Mouse (Mus musculus) A20 (cell line): ENCODE results near the gene Map4k4.

Source experiments
- DNase-seq: peaks from one replicate; pipeline ENCODE4 v3.0.0-alpha.2; 2011; ENCODE audit warnings: low read depth, low spot score

The Map4k4 gene

GRCm38 (mm10) chr1:39962840-39963239 lies 62.1 kb downstream of the Map4k4 start:
- DNase-seq = no peak

GRCm38 (mm10) chr1:39963821-39964220 lies 63.1 kb downstream of the Map4k4 start:
- no peak for DNase-seq

DNA sequence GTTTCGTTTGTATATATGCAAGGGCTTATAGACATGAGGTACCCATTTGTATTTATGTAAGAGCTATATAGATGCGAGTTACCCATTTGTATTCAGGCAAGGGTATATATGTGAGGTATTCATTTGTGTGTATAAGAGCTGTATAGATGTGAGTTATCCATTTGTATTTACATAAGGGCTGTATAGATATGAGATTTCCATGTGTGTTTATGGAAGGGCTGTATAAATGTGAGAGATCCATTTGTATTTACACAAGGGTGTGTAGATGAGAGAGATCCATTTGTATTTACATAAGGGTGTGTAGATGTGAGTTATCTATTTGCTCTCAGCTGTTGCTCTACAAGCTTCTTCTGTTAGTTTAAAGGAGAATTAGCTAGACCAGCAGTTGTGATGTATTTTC lies 63.7 kb downstream of the Map4k4 start:
- no peak for DNase-seq

DNA sequence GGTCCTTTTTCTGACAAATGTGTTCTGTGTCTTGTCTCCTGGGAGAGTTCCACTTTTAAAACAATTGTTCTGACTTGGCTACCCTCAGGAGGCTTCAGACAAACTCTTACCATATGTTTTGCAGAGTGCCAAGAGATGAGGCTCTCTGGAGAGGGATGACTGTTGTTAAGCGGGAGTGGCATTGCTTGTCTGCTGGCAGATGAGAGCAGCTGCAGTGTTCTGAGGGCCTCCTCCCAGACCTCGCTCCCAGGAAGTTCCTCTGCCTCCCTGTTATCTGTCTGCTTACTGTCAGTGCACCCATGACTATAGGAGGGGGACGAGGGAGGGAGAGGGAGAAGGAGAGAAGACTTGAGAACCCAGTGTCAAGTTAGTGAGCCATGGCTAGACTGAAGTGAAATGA lies 64.7 kb downstream of the Map4k4 start:
- no peak for DNase-seq

- peak; percentile 65 for DNase-seq
Observed at GRCm38 (mm10) chr1:39968999-39969398, 68.3 kb downstream of the Map4k4 start.

DNA sequence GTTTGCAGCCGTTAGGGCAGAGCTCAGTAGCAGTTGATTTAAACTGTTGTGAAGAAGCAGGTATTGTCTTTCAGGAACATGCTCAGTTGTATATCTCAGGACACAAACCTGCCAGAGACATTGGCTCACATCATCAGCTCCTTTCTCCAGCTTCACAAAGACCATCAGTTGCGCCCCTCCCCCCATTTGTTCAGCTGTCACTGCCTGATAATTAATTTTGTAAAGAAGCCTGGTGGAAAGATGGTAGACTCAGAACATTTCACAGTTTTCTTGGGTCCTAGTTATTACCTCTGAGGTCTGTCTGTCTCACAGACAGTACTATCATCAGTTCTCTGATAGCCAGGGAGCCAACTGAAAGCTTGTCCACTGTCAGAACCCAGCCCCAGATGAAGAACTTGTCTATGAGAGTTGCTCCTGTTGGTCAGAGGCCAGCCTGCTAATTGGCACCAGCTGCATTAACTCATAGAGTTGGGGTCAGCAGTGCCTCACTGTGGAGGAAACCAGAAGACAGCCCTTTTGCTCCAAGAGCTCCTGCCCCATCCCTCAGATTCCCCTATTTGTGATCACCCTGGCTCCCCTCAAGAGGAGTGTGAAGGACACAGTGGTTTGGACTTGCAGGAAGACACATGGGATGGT lies 69.2 kb downstream of the Map4k4 start:
- no peak for DNase-seq

DNA sequence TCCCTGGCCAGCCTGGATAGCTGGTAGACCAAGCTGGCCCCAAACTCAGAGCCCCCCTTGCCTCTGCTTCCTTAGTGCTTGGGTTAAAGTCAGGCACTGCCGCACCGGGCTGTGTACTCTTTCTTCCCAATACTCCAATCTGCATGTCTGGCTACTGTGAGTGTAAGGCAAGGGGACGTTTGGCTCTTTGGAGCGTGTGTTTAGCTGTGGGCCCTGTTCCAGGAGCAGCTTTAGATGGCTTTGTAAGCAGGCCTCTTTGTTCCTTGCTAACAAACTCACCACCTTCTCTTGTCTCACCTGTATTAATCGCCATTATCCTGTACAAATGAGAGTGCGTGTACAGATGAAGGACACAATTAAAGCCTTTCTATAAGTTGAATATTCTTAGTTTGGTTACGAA lies 71.7 kb downstream of the Map4k4 start:
- DNase-seq = no peak

DNA sequence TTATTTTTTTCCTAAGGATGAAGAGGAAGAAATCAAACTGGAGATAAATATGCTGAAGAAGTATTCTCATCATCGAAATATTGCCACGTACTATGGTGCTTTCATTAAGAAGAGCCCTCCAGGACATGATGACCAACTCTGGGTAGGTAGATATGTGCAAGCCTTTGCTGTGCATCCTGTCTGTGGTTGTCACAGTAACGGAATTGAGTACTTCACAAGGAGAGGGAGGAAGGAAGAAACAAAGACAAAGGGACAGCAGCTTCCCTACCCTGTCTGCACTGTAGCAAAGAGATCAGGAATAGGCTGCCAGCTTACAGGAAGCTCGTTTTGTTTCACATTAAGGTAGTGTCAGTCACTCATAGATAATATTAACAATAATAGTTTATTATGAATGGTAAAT lies 73.2 kb downstream of the Map4k4 start:
- DNase-seq = no peak

DNA sequence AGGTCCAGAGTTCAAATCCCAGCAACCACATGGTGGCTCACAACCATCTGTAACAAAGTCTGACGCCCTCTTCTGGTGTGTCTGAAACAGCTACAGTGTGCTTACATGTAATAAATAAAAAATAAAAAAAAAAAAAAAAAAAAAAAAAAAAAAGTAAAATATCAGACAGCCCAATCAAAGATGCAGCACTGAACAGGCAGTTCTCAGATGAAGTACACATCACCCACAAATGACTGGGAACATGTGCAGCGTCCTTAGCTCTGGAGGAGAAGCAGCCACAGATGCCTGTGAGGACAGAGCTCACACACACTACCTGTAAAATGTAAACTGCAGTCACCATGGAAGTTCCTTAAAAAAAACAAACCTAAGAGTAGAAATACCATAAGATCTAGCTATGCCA lies 74.3 kb downstream of the Map4k4 start:
- DNase-seq = no peak

DNA sequence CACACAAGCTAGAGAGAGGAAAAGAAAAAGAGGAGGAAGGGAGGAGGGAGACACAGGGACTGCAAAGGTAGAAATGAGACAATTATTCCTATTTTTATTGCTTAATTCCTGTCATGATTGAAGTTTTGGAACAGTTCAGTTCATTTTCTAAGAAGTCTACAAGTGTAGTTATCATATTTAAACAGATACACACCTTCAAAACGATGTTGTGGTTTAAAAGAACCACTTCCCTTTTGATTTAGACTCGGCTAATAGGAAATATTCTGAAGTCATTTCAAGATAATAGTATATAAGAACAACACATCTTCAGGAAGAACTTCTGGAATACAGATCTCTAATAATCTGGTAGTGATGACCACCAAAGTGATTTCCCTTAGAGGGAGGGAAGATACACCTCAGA lies 75.4 kb downstream of the Map4k4 start:
- DNase-seq = no peak

DNA sequence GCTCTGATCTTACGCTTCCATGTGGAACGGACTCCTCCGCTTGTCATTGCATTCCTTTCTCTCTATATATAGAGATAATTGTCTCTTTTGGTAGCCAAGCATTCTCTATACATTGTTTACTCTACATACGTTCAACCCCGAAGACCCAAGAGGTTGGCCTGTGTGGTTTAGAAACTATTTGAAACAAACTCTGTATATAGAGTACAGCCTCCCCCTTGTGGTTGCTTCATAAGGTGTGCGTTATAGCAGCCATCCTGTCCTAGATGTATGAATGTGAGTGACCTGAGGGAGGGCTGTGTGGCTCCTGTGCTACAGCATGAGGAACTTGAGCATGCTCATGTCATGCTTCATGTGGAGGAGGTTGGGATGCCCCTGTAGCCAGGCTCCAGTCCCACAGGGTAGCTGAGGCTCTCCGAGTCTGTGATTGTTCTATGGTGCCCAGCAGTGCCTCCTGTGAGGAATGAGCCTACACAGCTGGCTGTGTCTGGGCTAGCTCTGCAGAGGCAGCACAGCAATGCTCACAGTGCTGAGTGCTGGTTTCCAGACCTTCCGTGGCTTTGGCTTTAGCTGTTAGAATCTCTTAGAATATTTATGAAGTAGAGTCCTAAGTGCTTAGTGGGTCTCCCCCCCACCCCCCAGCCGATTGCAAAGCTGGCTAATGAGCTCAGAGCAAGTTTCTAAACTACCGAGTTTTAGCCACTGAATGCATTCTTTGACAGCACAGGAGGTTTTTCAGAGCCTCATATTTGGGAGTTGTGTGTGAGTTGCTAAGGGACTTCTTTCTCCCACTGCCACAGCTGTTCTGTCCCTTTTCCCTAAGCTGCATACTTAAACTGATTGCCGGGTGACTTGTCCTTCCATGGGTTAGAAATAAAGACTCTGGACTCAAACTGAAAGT lies 76.4 kb downstream of the Map4k4 start:
- DNase-seq = peak; percentile 25

- peak; percentile 21 for DNase-seq
Observed at GRCm38 (mm10) chr1:39978781-39979486, 78.2 kb downstream of the Map4k4 start.

DNA sequence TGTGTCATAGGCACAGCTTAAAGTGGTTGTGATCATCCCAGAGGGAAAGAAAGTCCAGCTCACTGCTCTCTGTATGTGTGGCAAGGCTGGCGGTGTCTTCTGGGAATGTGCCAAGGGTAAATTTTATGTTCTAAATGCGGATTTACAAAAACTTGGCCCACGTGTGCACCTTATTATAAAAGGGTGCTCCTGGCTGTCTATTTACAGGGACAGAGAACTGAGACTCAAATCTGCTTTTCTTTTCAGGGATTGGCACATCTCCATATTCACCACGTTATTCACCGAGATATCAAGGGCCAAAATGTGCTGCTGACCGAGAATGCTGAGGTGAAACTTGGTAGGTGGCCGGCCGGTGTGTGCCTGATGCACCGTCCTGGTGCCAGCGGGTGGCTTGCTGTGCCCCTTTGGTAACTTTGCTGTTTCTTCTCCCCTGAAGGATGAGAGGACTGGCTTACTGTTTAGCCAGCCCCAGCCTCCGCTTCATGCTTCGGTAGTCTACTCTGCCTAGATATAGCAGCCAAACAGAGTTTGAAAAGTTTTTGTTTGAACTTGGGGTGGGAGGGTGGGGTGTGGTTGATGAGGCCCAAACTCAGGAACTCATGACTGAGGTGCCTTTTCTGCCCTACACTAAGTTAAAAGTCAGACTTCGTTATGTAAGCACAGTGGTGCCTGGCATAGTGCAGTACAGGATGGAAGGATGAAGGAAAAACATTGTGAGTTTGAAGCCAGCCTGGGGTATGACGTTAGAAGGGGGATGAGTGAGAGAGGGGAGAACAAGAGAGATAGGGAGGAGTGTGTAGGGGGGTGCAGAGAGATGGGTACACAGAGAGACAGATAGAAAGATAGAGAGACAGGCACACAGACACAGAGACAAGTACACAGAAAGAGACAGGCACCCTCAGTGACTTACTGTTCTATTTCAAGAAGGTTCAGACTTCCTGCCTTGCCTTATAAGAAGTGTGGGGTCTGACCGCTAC lies 79.9 kb downstream of the Map4k4 start:
- DNase-seq = no peak

DNA sequence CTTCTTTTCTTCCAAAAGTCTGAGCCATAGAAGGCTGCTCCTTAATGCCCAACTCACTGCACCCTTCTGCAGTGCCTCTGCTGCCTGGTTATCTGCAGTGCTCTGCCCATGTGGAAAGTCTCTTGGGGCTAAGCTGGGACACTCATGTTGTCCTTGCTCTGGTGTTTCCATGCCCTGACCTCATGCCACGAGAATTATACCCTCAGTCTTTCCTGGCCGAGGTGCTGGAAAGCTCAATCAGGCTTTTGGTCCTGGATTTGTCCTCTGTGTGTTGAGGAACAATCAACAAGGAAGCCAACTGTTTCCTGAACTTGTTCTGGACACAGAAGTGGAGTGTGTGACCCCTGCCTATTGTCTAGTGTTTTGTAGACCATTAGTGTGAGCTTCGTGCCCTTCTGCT lies 81.3 kb downstream of the Map4k4 start:
- no peak for DNase-seq

DNA sequence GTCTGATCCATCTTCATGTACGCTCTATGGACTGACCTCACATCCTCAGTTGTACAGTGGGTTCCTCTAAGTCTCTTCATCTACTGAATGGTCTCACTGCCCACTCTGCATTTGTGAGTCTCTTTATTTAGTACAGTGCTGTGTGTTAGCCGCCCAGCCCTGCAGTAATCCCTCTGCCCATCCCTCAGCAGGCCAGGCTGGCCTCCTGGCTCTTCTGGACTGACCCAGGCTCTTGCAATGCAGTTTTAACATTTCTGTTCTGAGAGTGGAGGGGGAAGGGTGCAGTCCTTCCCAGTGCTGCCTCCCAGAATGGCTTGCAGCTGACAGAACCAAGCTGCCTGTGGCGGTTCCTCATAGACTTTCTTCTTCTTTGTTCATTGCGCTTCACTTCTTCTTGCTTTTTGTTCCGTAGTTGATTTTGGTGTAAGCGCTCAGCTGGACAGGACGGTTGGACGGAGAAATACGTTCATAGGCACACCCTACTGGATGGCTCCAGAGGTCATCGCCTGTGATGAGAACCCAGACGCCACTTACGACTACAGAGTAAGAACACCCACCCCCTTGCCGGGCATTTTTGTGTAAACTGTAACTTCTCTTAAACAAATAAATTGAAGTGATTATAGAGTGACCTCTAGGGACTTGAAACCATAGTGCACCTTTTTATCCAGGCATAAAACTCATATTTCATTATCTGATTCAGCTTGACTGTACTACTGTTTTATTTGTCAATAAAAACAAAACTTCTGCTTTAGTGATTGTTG lies 82.2 kb downstream of the Map4k4 start:
- peak; percentile 36 for DNase-seq

GRCm38 (mm10) chr1:39984331-39984730 lies 83.6 kb downstream of the Map4k4 start:
- DNase-seq = no peak

GRCm38 (mm10) chr1:39986820-39987219 lies 86.1 kb downstream of the Map4k4 start:
- no peak for DNase-seq

DNA sequence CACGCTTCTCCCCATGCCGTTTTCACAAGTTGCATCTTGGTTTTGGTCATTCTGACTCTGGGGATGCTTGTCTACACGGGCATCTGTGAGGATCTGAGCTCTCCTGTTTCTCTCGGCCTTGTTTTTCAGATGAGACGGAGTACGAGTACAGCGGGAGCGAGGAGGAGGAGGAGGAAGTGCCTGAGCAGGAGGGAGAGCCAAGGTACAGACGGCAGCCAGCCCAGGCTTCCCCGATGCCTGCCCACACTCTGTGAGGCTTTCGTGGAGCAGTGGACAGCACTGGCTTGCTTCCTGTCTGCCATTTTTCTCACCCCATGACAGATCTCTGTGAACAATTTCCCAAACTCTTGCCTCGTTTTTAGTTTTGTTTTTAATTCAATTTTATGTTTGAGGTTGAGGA lies 88.1 kb downstream of the Map4k4 start:
- DNase-seq = no peak

GRCm38 (mm10) chr1:39990041-39990440 lies 89.3 kb downstream of the Map4k4 start:
- DNase-seq = no peak

GRCm38 (mm10) chr1:39993921-39994320 lies 93.2 kb downstream of the Map4k4 start:
- DNase-seq = no peak

DNA sequence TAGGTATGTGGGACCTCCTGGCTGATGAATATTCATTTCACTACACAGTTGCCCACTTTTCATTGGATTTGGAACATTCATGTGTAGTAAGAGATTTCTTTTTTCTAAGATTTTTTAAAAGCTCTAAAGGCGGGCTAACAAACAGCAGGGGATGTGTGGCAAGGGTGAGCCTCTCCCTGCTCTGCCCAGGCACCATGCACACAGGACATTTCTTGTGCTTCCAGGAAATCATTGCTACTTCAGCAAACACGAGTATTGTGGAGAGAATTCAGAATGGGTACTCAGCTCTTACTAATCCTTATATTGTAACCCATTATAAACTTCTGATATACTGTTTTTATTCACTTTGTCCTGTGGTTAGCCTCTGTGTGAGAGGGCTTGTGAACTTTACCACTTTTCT lies 94.9 kb downstream of the Map4k4 start:
- DNase-seq = no peak
